Mouse (Mus musculus): Measurements from ENCODE around the gene Fzd5. TPM values are rescaled to one million over a fixed set of nuclear protein-coding genes. Genes with fewer than 3 reads are reported as not detected.

The Fzd5 gene
- polyA plus RNA-seq, 1 experiment from 2014 or later, result 2.4 TPM

- Histone ChIP-seq H3K27ac (ENCODE audit: low read length) (no peak overlapping the region), H3K27me3 (ENCODE audit: insufficient read depth, low read length) (peaks cover 23% of the 10 kb centered on the region), H3K4me1 (ENCODE audit: insufficient read depth, low read length) (peaks cover 46% of the 10 kb centered on the region), H3K4me2 (replicated peaks; ENCODE audit: low read depth, low read length) (peak overlapping the region; percentile 95), H3K36me3 (ENCODE audit: insufficient read depth, low read length) (0 out of 2 replicates have a peak, but pooled peaks cover 6% of the 10 kb centered on the region), H3K4me3 (ENCODE audit: low read length) (peak overlapping the region; percentile 74), H3K9me3 (ENCODE audit: low read length) (no peaks in the 10 kb centered on the region), H3K9ac (replicated peaks; ENCODE audit: low read length) (peak overlapping the region; percentile 49)
- no peak for ATAC-seq (ENCODE audit: low FRiP score, low TSS enrichment)
- WGBS, result 41% methylated on average over 58 of the region's 58 CpGs
Measured at GRCm38 (mm10) chr1:64734771-64735750, 2.5 kb downstream of the Fzd5 start.

DNA sequence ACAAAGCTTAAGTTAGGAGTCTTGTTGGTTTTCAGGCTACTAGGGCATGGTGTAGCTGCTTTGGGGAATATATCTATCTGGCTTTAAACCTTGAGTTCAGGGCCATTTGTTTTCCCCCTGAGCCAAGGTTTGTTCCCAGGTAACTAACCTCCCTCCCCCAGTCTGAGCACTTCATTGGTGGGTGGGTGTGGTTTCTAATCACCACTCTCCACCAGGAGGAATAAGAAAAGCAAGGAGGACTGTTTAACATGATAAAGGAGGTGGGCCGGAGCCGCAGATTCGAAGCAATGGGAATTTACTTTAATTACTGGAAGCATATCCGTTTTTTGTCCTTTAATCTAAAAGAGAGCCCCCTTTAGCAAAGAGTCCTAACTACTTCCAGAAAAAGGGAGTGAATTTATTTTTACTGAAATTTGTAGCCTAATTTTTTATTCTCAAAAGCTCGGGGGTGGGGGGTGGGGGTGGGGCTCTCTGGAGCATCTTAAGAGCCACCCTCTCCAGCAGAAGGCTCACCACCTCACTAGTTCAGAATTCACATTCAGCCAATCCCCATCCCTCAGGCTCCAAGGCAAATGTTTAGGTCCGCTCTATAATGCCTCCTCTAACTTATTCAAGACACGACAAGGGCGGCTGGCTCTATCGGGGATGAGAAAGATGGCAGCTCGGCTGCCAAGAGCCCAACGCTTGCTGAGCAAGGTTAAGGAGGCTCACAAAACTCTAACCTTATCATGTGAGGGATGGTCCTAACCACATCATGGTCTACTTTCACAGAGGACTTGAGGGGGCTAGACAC lies 3.9 kb downstream of the Fzd5 start:
- 39% methylated on average over 11 of the region's 11 CpGs for WGBS
- Histone ChIP-seq H3K9ac (replicated peaks; ENCODE audit: low read length) (no peak overlapping the region), H3K4me3 (ENCODE audit: low read length) (no peak overlapping the region)

DNA sequence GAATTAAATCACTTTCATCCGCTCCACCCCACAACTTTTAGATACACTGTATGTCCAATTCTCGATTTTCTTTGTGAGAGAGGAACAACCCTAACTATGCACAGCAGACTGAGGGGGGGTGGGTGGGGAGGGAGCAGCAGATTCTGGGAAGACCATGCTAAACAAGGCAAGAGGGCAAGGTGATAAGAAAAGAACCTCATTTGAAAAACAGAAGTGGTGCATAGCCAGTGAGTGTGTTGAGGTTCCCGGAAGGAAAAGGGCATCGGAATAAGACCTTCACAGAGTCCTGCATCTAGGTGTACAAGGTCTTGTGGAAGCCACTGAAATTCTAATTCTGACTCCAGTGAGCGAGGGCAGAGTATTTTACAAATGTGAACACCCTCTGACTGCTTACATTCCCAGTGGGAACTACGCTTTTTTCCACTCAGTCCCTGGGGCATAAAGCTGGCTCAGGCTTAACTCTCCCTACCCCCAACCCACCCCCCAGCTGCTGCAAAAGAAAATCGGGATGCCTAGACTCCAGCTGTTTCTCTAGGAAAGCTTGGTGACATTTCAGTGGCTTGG lies 4.8 kb downstream of the Fzd5 start:
- H3K27me3 ChIP-seq (ENCODE audit: insufficient read depth, low read length), result peaks cover 23% of the 10 kb centered on the region
- no peaks in the 10 kb centered on the region for H3K9me3 ChIP-seq (ENCODE audit: low read length)
- H3K9ac ChIP-seq (replicated peaks; ENCODE audit: low read length), result no peak overlapping the region
- H3K4me3 ChIP-seq (ENCODE audit: low read length), result no peak overlapping the region
- peaks cover 28% of the 10 kb centered on the region for H3K4me1 ChIP-seq (ENCODE audit: insufficient read depth, low read length)
- WGBS, result 62% methylated on average over 7 of the region's 7 CpGs
- ATAC-seq (ENCODE audit: low FRiP score, low TSS enrichment), result no peak
- no peak overlapping the region for H3K4me2 ChIP-seq (replicated peaks; ENCODE audit: low read depth, low read length)
- H3K36me3 ChIP-seq (ENCODE audit: insufficient read depth, low read length), result peaks cover 9% of the 10 kb centered on the region; the same call in 1 of the 2 replicates
- no peak overlapping the region for H3K27ac ChIP-seq (ENCODE audit: low read length)

More for the DNA sequence above, 3.9 kb downstream of the Fzd5 start:
- H3K27me3 ChIP-seq (ENCODE audit: insufficient read depth, low read length), result peaks cover 23% of the 10 kb centered on the region
- H3K4me2 ChIP-seq (replicated peaks; ENCODE audit: low read depth, low read length), result 0 out of 2 replicates have a peak overlapping the region, but pooled peaks have one; percentile 95
- ATAC-seq (ENCODE audit: low FRiP score, low TSS enrichment), result no peak
- 0 out of 2 replicates have a peak, but pooled peaks cover 6% of the 10 kb centered on the region for H3K36me3 ChIP-seq (ENCODE audit: insufficient read depth, low read length)
- peaks cover 36% of the 10 kb centered on the region for H3K4me1 ChIP-seq (ENCODE audit: insufficient read depth, low read length)
- no peaks in the 10 kb centered on the region for H3K9me3 ChIP-seq (ENCODE audit: low read length)
- H3K27ac ChIP-seq (ENCODE audit: low read length), result no peak overlapping the region

DNA sequence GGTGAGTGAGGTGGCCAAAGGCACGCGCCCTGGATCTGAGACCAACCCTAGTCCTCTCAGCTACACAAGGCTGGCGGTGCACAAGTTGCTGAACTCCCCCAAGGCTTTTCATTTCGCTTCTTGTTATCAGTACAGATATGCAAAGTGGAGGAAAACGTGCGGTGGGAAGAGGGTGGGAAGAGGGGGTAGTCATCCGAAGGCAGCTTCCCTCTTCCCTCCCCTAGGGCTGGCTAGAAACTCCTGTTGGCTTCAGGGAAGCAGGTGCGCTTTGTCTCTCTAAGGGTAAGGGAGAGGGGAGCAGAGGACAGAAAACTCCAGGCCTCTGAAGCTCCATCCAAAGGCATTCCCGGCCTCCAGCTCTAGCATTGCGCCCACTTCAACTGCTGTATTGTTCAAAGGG lies 5.4 kb downstream of the Fzd5 start:
- H3K27me3 ChIP-seq (ENCODE audit: insufficient read depth, low read length), result peaks cover 23% of the 10 kb centered on the region
- no peak overlapping the region for H3K27ac ChIP-seq (ENCODE audit: low read length)
- no peak overlapping the region for H3K4me2 ChIP-seq (replicated peaks; ENCODE audit: low read depth, low read length)
- no peak overlapping the region for H3K4me3 ChIP-seq (ENCODE audit: low read length)
- 47% methylated on average over 10 of the region's 10 CpGs for WGBS
- no peak overlapping the region for H3K9ac ChIP-seq (replicated peaks; ENCODE audit: low read length)
- peaks cover 9% of the 10 kb centered on the region; the same call in 1 of the 2 replicates for H3K36me3 ChIP-seq (ENCODE audit: insufficient read depth, low read length)
- peaks cover 28% of the 10 kb centered on the region for H3K4me1 ChIP-seq (ENCODE audit: insufficient read depth, low read length)
- ATAC-seq (ENCODE audit: low FRiP score, low TSS enrichment), result no peak
- H3K9me3 ChIP-seq (ENCODE audit: low read length), result no peaks in the 10 kb centered on the region

- no peaks in the 10 kb centered on the region for H3K9me3 ChIP-seq (ENCODE audit: low read length)
- H3K4me2 ChIP-seq (replicated peaks; ENCODE audit: low read depth, low read length), result no peak overlapping the region
- WGBS, result 67% methylated on average over 16 of the region's 16 CpGs
- H3K36me3 ChIP-seq (ENCODE audit: insufficient read depth, low read length), result peaks cover 9% of the 10 kb centered on the region; the same call in 1 of the 2 replicates
- ATAC-seq (ENCODE audit: low FRiP score, low TSS enrichment), result no peak
- peaks cover 28% of the 10 kb centered on the region for H3K4me1 ChIP-seq (ENCODE audit: insufficient read depth, low read length)
- H3K9ac ChIP-seq (replicated peaks; ENCODE audit: low read length), result no peak overlapping the region
- H3K27me3 ChIP-seq (ENCODE audit: insufficient read depth, low read length), result peaks cover 23% of the 10 kb centered on the region
- no peak overlapping the region for H3K27ac ChIP-seq (ENCODE audit: low read length)
- no peak overlapping the region for H3K4me3 ChIP-seq (ENCODE audit: low read length)
Measured at GRCm38 (mm10) chr1:64731341-64732020, 6.1 kb downstream of the Fzd5 start.

DNA sequence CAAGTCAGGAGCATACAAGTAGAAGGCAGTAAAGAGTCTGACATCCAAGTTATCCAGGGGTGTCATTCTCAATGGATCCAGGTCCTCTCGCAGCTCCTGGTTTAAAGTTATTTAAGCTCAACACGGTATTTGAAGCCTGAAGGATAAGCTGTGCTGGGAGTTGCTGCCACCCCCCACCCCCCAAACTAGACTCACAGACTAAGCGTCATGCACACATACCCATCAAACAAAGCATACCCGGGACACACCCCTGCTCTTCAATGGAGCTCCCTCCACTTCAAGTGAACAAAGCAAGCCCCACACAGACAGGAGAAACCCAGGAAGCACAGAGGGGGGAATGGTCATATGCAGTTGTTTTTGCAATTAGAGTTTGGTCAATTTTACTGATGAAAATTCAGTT lies 7.5 kb downstream of the Fzd5 start:
- 93% methylated on average over 4 of the region's 4 CpGs for WGBS
- H3K4me3 ChIP-seq (ENCODE audit: low read length), result no peak overlapping the region
- H3K9me3 ChIP-seq (ENCODE audit: low read length), result no peaks in the 10 kb centered on the region
- H3K36me3 ChIP-seq (ENCODE audit: insufficient read depth, low read length), result peaks cover 9% of the 10 kb centered on the region; the same call in 1 of the 2 replicates
- no peak overlapping the region for H3K27ac ChIP-seq (ENCODE audit: low read length)
- peaks cover 14% of the 10 kb centered on the region for H3K27me3 ChIP-seq (ENCODE audit: insufficient read depth, low read length)
- no peak overlapping the region for H3K4me2 ChIP-seq (replicated peaks; ENCODE audit: low read depth, low read length)
- H3K4me1 ChIP-seq (ENCODE audit: insufficient read depth, low read length), result peaks cover 15% of the 10 kb centered on the region; the same call in 1 of the 2 replicates
- ATAC-seq (ENCODE audit: low FRiP score, low TSS enrichment), result no peak
- no peak overlapping the region for H3K9ac ChIP-seq (replicated peaks; ENCODE audit: low read length)

- no peaks in the 10 kb centered on the region for H3K27me3 ChIP-seq (ENCODE audit: insufficient read depth, low read length)
- no peaks in the 10 kb centered on the region for H3K9me3 ChIP-seq (ENCODE audit: low read length)
- H3K36me3 ChIP-seq (ENCODE audit: insufficient read depth, low read length), result peaks cover 16% of the 10 kb centered on the region
- H3K4me3 ChIP-seq (ENCODE audit: low read length), result no peak overlapping the region
- 83% methylated on average over 10 of the region's 10 CpGs for WGBS
- H3K9ac ChIP-seq (replicated peaks; ENCODE audit: low read length), result no peak overlapping the region
- no peak for ATAC-seq (ENCODE audit: low FRiP score, low TSS enrichment)
- H3K4me2 ChIP-seq (replicated peaks; ENCODE audit: low read depth, low read length), result no peak overlapping the region
- no peak overlapping the region for H3K27ac ChIP-seq (ENCODE audit: low read length)
- no peaks in the 10 kb centered on the region for H3K4me1 ChIP-seq (ENCODE audit: insufficient read depth, low read length)
Measured at GRCm38 (mm10) chr1:64721034-64721587, 16.4 kb downstream of the Fzd5 start.

DNA sequence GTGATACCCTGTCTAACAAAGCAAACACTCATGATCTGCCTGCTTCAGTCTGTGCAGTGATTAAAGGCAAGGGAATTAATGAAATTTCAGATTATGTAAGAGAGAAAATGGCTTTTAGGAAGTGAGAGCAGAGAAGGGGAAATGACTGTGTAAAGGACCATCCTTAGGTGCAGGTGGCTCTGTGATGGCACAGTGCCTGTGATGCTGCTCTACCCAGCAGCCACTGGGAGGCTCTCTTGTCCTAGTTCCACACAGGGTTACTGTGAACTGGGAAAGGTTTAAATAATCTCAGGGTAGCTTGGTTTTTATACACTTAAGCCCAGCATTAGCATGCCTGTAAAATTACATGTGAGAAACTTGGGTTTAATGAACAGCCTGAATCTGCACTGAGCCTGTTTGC lies 20.0 kb downstream of the Fzd5 start:
- Histone ChIP-seq H3K27me3 (ENCODE audit: insufficient read depth, low read length) (no peaks in the 10 kb centered on the region), H3K36me3 (ENCODE audit: insufficient read depth, low read length) (peaks cover 20% of the 10 kb centered on the region; the same call in 1 of the 2 replicates), H3K4me2 (replicated peaks; ENCODE audit: low read depth, low read length) (no peak overlapping the region), H3K27ac (ENCODE audit: low read length) (no peak overlapping the region), H3K4me1 (ENCODE audit: insufficient read depth, low read length) (no peaks in the 10 kb centered on the region), H3K9ac (replicated peaks; ENCODE audit: low read length) (no peak overlapping the region), H3K9me3 (ENCODE audit: low read length) (no peaks in the 10 kb centered on the region), H3K4me3 (ENCODE audit: low read length) (no peak overlapping the region)
- ATAC-seq (ENCODE audit: low FRiP score, low TSS enrichment), result peak; percentile 86

Measured in kidney, embryonic 16.5 days (tissue).